Mouse (Mus musculus): ENCODE measurements around the gene Vegfd. TPM values are rescaled to one million over a fixed set of nuclear protein-coding genes. Genes with fewer than 3 reads are reported as not detected.

The Vegfd gene
- total RNA-seq (2022) = 1 to 10 TPM; 3.0 to 6.1 (median 5.0) TPM

- DNase-seq (ENCODE audit: low spot score in 2 of 2) = peak; percentile 8 to 29
Measured at GRCm38 (mm10) chrX:164373081-164373480, at the start of gene Vegfd. TSS of gene Vegfd (plus strand) at chrX:164373378.

GRCm38 (mm10) chrX:164323391-164323913, 49.7 kb upstream of the Vegfd start:
- DNase-seq (ENCODE audit: low spot score in 2 of 2) = no peak

DNA sequence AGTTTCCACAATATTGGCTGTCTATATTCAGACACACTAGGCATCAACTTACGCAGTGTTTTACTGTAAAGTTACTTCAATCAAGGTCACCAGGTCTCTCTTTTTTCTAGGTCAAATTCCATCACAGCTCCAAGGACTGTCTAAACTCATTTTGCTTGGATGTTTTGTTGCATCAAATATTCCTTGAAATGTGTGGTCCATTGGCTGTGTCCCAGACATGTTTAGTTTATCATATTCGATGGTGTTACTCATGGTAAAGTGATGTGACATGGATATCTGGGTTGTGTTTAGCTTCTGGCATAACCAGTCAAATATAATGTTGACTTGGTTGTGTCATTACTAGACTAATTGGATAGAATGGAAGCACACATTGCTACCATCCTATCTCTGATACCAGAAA, 42.8 kb upstream of the Vegfd start:
- no peak for DNase-seq (ENCODE audit: low spot score in 2 of 2)

DNA sequence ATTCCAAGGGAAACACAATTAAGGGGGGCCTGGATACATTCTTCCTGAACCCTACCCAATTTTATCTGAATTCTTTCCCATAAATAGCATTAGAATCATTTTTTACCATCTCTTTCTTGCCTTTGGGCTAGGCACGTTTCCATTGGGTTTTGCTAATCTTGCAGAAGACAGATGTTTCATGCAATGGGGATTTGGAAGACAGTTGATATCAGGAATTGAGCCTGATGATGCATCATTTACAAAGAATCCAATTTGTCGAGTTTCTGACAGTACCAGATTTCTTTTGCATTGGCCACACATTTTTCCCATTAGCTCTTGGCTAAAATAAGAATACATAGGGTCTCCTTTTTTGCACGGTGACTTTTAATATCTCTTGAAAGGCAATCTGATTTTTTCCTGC, 42.4 kb upstream of the Vegfd start:
- no peak for DNase-seq (ENCODE audit: low spot score in 2 of 2)

DNA sequence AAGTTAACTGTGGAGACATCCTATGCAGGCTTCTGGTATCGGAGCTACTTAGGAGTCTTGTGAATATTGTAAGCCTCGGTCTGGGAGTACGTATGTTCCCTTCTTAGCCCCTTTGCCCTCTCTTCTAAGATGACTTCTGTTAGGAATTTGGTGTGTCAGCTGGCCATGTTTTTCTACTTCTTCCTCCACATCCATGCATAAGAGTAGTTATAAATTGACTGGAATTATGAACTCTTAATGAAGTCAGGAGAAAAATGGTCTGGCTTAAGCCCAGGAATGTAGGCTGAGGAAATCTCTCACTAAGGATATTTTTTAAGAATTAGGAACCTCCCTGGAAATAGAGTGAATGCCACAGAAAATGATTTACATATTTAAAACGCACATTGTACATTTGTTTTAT, 34.6 kb upstream of the Vegfd start:
- DNase-seq (ENCODE audit: low spot score in 2 of 2) = no peak

GRCm38 (mm10) chrX:164345359-164345938, 27.7 kb upstream of the Vegfd start:
- DNase-seq (ENCODE audit: low spot score in 2 of 2) = no peak

DNA sequence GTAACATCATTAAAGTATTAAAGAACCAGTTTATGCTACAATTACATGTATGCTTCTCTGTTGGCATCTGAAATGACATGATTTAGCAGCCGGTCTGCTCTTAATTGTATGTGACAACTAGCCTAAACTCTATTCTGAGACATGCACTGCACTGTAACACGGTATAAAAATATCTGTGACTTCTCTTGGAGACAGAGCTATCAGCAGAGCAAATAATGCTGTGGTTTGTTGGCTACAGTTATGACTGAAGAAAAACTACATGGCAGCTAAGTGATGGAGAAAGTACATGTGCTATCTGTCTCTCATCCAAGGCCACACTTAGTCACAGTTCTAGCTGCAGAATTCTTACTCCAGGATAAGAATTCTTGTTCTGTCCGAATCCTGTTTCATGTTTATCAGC, 24.2 kb upstream of the Vegfd start:
- DNase-seq (ENCODE audit: low spot score in 2 of 2) = no peak

DNA sequence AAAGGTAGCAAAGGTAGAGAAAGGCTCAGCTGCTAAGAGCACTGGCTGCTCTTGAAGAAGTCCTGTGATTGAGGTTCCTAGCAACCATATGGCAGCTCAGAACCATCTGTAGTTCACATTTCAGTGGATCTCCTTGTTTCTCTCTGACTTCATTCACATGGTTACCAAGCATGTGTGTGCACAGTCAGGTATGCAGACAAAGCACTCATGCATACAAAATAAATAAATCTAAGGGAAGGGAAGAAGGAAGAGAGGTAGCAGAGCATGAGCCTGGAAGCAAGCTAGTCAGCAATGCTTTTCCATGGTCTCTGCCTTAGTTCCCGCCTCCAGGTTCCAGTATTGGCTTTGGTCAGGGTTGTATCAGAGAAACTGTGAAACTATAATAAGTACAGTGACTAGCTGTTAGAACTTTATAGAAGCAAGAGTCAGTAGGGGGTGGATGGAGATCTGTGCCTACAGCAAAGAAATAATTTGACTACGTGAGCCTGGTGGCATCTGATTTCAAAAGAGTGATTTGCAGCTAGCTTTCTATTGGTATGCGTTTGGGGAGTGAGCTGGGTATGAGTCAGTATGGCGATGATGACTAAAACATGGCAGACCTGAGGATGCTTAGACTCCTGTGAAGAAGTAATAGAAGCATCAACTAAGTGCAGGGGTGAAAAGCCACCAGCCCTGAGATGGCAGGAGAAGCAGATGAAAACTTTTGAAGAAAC, 7.9 kb upstream of the Vegfd start:
- DNase-seq (ENCODE audit: low spot score in 2 of 2) = no peak

DNA sequence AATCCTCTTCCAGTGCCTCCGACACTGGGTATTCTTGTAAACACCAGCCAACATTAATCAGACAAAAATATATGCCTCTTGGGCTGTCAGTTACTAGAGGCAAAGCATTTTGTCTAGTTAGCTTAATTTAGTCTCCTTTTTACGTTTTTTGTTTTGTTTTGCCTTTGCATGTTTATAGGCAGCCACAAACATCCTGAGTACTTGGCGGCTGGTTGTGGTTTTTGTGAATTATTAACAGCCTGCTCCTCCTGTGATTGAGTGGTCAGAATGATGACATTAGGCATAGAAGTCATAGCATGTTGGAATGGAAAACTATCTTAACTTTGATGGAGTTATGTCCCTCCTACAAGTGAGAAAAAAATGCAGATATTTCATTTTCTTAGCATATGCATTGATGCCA, 2.6 kb upstream of the Vegfd start:
- no peak for DNase-seq (ENCODE audit: low spot score in 2 of 2)

DNA sequence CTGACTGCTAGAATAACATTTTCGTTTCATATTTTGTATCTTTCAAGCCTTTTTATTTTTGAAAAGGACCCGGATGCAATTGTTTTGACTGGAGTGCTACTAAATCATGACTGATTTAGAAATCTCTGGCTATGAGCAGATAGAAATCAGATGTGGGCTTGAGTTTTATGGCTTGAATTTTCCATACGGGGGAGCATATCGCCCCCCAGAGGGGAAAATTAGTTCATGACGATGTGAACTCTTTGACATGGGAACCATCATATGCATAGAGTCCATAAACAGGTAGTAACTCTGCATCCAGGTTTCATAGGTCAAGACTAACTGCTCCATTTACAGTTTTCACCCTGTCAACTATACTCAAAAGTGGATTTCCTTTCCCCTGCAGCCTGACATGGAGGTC, 1.4 kb downstream of the Vegfd start:
- DNase-seq (ENCODE audit: low spot score in 2 of 2) = no peak

DNA sequence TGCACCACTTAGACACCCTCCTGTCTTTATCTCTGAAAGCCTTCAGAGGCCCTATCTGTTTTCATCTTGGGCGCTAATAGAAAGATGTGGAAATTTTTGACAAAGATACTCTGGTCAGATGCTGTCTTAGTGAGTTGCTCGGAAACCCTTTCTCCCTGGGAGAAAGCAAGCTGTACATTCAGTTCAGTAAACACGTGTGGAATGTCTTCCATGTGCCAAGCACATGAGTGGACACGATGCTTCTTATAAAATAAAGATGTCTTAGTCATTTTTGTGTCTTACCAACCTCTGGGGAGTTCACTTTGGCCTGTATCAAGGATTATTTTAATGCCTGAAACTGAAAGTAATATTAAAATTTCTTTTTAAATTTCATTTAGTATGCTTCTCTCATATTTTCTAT, 6.5 kb downstream of the Vegfd start:
- no peak for DNase-seq (ENCODE audit: low spot score in 2 of 2)

DNA sequence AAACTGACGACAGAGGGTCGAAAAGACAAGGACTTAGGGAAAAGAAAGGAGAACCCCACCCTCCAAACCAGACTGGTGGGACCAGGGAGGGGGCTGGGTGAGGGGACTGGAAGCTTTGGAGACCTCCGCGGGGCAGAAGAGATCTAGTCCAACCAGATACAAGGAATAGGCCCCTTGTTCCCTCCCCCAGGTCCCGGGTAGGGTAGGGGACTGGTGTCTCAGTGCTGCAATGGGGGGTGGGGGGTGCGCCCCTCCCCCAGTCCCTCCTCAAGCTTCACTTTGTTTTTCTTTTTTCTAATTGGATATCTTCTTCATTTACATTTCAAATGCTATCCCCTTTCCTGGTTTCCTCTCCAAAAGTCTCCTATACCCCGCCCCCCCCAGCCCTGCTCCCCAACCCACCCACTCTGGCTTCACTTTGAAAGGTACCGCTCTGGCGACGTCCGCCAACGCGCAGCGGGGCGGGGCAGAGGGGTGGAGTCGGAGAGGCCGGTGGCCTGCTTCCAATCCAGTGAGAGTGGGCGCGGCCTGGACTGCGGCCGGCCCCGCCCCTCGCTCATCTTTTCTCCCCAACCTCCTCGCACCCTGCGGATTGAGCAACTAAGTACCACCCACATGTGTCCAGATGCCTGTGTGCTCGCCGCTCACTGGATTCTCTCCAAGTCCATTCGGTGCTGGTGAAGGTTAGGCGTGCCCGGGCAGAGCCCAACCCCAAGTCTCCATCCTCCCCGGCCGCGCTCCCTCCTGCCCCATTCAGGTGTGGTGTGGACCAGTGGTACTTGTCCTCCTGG, 8.6 kb downstream of the Vegfd start:
- peak; percentile 44 to 56 for DNase-seq (ENCODE audit: low spot score in 2 of 2)

DNA sequence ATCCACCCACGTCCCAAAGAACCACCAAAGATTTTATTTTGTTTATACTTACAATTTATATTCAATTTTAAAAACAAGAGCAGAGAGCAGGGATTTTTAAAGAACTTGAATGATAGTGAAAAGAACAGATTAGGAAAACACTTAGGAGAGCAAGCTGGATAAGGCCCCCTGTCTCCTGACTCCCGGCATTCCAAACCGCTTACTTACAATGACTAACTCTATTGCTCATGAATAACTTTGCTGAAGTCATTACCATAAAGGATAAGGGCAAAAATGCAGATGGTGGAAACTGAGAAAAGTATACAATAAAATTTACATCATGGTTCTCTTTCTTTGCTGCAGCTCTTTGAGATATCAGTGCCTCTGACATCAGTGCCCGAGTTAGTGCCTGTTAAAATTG, 20.9 kb downstream of the Vegfd start:
- no peak for DNase-seq (ENCODE audit: low spot score in 2 of 2)

DNA sequence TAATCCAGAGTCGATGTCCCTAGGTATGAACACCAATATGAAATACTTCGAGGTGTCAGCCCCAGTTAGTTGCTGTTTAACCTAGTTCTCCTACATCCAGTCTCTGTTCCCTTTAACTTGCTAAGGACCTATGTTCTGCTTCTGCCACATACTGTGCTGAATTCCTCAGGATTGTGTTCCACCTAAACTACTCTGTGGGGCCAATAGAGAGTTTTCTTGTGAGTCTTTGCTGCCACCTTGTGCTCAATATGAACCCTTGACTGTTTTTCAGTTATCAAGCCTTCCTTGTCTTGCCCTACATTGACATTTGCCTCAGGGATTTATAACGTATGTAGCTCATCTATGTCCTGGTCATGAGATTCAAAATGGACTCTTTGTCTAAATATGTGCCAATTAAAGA, 25.3 kb downstream of the Vegfd start:
- peak in 1 of 2 experiments; percentile 12 for DNase-seq (ENCODE audit: low spot score in 2 of 2)

- no peak for DNase-seq (ENCODE audit: low spot score in 2 of 2)
Measured at GRCm38 (mm10) chrX:164405080-164405649, 32.0 kb downstream of the Vegfd start.

GRCm38 (mm10) chrX:164406133-164407022, 33.2 kb downstream of the Vegfd start:
- no peak for DNase-seq (ENCODE audit: low spot score in 2 of 2)

DNA sequence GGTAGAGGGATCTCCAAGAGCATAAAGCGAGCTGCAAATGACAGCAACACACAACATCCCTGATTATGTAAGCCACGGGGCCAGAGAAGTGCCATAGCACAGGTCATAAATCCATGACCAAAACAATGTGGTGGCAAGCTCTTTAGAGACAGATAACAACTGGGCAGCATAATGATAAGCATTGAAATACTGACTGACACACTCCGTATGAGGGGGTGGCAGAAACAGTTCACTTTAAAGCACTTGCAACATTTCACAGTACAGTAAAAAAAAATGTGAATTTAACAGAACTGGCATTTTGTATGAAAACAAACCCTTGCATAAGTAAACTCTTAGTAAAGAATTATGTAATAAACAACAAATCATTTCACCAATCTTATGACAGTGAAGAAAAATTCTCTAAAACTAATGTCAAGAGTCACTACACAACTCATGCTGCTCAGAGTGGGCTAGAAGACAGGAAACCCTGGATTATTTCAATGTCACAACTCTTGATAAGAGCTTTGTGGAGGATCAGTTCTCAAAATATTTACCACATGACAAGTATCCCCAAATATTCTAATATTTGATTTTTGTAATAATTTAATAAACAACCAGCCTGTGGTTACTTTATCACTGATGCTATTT, 35.2 kb downstream of the Vegfd start:
- DNase-seq (ENCODE audit: low spot score in 2 of 2) = no peak

DNA sequence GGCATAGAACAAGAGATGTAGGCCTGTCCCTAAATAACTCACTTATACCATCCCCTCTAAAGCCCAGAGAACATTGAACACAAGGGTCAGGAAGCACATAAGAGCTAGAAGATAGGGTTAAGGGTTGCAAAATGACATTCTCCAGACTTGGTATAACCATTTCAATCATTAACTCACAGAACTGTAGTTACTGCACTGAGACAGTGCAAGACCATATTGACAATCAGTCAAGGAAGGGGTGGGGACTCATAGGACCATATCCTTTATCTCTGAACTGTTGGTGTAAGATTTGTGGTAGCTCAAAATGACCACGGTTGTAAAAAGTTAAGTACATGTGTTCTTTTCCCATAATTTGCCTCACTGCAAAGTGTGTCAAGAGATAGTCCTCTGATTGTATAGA, 37.4 kb downstream of the Vegfd start:
- DNase-seq (ENCODE audit: low spot score in 2 of 2) = no peak

GRCm38 (mm10) chrX:164416803-164417202, 43.6 kb downstream of the Vegfd start:
- no peak for DNase-seq (ENCODE audit: low spot score in 2 of 2)

GRCm38 (mm10) chrX:164418008-164418407, 44.8 kb downstream of the Vegfd start:
- DNase-seq (ENCODE audit: low spot score in 2 of 2) = no peak
